Mouse (Mus musculus): ENCODE measurements at regions not wholly inside any gene's neighbourhood (a gene's known extent, or its start where the extent isn't known, plus 50 kb on each side); places are given as distances from the start of the nearest gene placed in this dataset.

- TF ChIP-seq POLR2A (IDR thresholded peaks at IDR 0.05; ENCODE audit: extremely low read depth, insufficient read depth, low read length) (no peak), CTCF (IDR thresholded peaks at IDR 0.05; ENCODE audit: extremely low read depth, insufficient read depth, low read length) (no peak)
These were observed 87.0 kb upstream of the Hs6st1 start for GRCm38 (mm10) chr1:35981226-35981625.
